Comparison of ENCODE assay signal across 27 mouse cellular contexts in genomic region chr15:58730861-58731260, GRCm38 (mm10).
DNase-seq lines count a peak whose midpoint lies in the region; ATAC-seq lines count a peak whose summit lies in the region.
"Had no signal": no experiment of that assay in that cellular context is flagged by ENCODE, and none has a peak within 500 bp of the region (broad histone marks: within the 10 kb centered on the region; RNA-seq: fewer than 3 reads in every experiment).

No protein-coding gene starts in this region.

- no peaks in the 10 kb centered on the region for H3K79me2 ChIP-seq in macrophage (ENCODE audit: inconsistent target)

- H3K9ac ChIP-seq in hindbrain, embryonic 13.5 days = no peak overlapping the region
- H3K9ac ChIP-seq in hindbrain, embryonic 11.5 days (ENCODE audit: low read depth, low read length) = no peak overlapping the region
- H3K9ac ChIP-seq: heart, embryonic 15.5 days; limb, embryonic 15.5 days; liver, embryonic 13.5 days; midbrain, embryonic 15.5 days; neural tube, embryonic 12.5 days had no signal

- H3K4me3 ChIP-seq in hindbrain, embryonic 13.5 days = no peak overlapping the region
- no peak overlapping the region for H3K4me3 ChIP-seq in hindbrain, embryonic 11.5 days (ENCODE audit: low read depth, low read length)
- H3K4me3 ChIP-seq in macrophage (ENCODE audit: inconsistent target) = no peak overlapping the region
- H3K4me3 ChIP-seq: heart, embryonic 10.5 days; heart, embryonic 15.5 days; limb, embryonic 15.5 days; liver, embryonic 13.5 days; midbrain, embryonic 10.5 days; midbrain, embryonic 15.5 days; neural tube, embryonic 12.5 days had no signal

- H3K4me1 ChIP-seq in hindbrain, embryonic 13.5 days (replicated peaks) = peaks cover 19% of the 10 kb centered on the region; the same call in 1 of the 2 replicates
- H3K4me1 ChIP-seq in hindbrain, embryonic 11.5 days (replicated peaks; ENCODE audit: control insufficient read depth, insufficient read depth, low read length) = no peaks in the 10 kb centered on the region

- H3K27me3 ChIP-seq in hindbrain, embryonic 13.5 days = no peaks in the 10 kb centered on the region
- H3K27me3 ChIP-seq in hindbrain, embryonic 11.5 days (ENCODE audit: control insufficient read depth, insufficient read depth, low read length) = no peaks in the 10 kb centered on the region
- H3K27me3 ChIP-seq: heart, embryonic 15.5 days; limb, embryonic 15.5 days; midbrain, embryonic 15.5 days; neural tube, embryonic 12.5 days had no signal

- H3K27ac ChIP-seq in hindbrain, embryonic 13.5 days = peak overlapping the region; percentile 6; the same call in 1 of the 2 replicates
- H3K27ac ChIP-seq in hindbrain, embryonic 11.5 days (ENCODE audit: low read depth, low read length) = no peak overlapping the region
- H3K27ac ChIP-seq in macrophage = peak overlapping the region; percentile 91
- H3K27ac ChIP-seq: heart, embryonic 10.5 days; heart, embryonic 15.5 days; hindbrain, postnatal 0 days; liver, embryonic 13.5 days; midbrain, embryonic 15.5 days; neural tube, embryonic 12.5 days had no signal

- H3K4me2 ChIP-seq in hindbrain, embryonic 13.5 days = no peak overlapping the region
- no peak overlapping the region for H3K4me2 ChIP-seq in hindbrain, embryonic 11.5 days (replicated peaks; ENCODE audit: low read depth, low read length)
- H3K4me2 ChIP-seq: heart, embryonic 15.5 days; liver, embryonic 13.5 days; neural tube, embryonic 12.5 days had no signal

- 78% methylated on average over 4 of the region's 4 CpGs for WGBS in hindbrain, embryonic 13.5 days
- 82% methylated on average over 4 of the region's 4 CpGs for WGBS in hindbrain, embryonic 11.5 days
- WGBS in macrophage (ENCODE audit: missing documents) = 84% methylated on average over 4 of the region's 4 CpGs

- H3K9me3 ChIP-seq in hindbrain, embryonic 13.5 days = no peaks in the 10 kb centered on the region
- no peaks in the 10 kb centered on the region for H3K9me3 ChIP-seq in hindbrain, embryonic 11.5 days (ENCODE audit: control insufficient read depth, low read length)
- H3K9me3 ChIP-seq: heart, embryonic 10.5 days; heart, embryonic 15.5 days; limb, embryonic 15.5 days; liver, embryonic 13.5 days; midbrain, embryonic 10.5 days; midbrain, embryonic 15.5 days; neural tube, embryonic 12.5 days had no signal

- no peak for DNase-seq in hindbrain, embryonic 11.5 days (ENCODE audit: low spot score)
- peak; percentile 30 for DNase-seq in CD4-positive helper T cell, adult 2 months (ENCODE audit: low read depth, low spot score)
- DNase-seq in ES-CJ7 (ENCODE audit: low read depth, low spot score) = peak; percentile 54
- no peak for DNase-seq in natural killer cell, adult 2 months (ENCODE audit: low spot score in 2 of 2)
- DNase-seq: adrenal gland, postnatal 10 days; cerebellum, adult 8-10 months; cerebellum, postnatal 25 days; gastrocnemius, postnatal 25 days; heart, adult 11 months; layer of hippocampus, postnatal 36 days; left cerebral cortex, postnatal 4 days; liver, embryonic 13.5 days; lung, adult 2 months; lung, postnatal 10 days; thymus, postnatal 4 days had no signal

- ATAC-seq in hindbrain, embryonic 13.5 days (ENCODE audit: low FRiP score) = 0 out of 2 replicates have a peak, but pooled peaks have one; percentile 11
- no peak for ATAC-seq in hindbrain, embryonic 11.5 days (ENCODE audit: low FRiP score)
- no peak for ATAC-seq in inflammation-experienced regulatory T-cells, adult 6 months
- ATAC-seq: forebrain, embryonic 14.5 days; hindbrain, postnatal 0 days; intestine, postnatal 0 days; midbrain, embryonic 15.5 days had no signal

- no peaks in the 10 kb centered on the region for H3K36me3 ChIP-seq in hindbrain, embryonic 13.5 days
- H3K36me3 ChIP-seq in hindbrain, embryonic 11.5 days (ENCODE audit: control insufficient read depth, insufficient read depth, low read length) = no peaks in the 10 kb centered on the region
- H3K36me3 ChIP-seq in macrophage (ENCODE audit: inconsistent target) = no peaks in the 10 kb centered on the region
- H3K36me3 ChIP-seq: heart, embryonic 10.5 days; heart, embryonic 15.5 days; limb, embryonic 15.5 days; liver, embryonic 13.5 days; midbrain, embryonic 10.5 days; midbrain, embryonic 15.5 days; neural tube, embryonic 12.5 days had no signal

Comparison
In these comparisons a context has a peak if more than half of its experiments do, and no peak if none do; other contexts are left out.
1. DNase-seq: peak in CD4-positive helper T cell, adult 2 months (single experiment) and ES-CJ7 (single experiment); none in hindbrain, embryonic 11.5 days (single experiment) and natural killer cell, adult 2 months (0 of 2).